Mouse (Mus musculus): ENCODE measurements around the gene Shc2. TPM values are rescaled to one million over a fixed set of nuclear protein-coding genes. Genes with fewer than 3 reads are reported as not detected.

The Shc2 gene
- total RNA-seq, 2 experiments from 2014 or later: 7.5 to 10.0 TPM

DNA sequence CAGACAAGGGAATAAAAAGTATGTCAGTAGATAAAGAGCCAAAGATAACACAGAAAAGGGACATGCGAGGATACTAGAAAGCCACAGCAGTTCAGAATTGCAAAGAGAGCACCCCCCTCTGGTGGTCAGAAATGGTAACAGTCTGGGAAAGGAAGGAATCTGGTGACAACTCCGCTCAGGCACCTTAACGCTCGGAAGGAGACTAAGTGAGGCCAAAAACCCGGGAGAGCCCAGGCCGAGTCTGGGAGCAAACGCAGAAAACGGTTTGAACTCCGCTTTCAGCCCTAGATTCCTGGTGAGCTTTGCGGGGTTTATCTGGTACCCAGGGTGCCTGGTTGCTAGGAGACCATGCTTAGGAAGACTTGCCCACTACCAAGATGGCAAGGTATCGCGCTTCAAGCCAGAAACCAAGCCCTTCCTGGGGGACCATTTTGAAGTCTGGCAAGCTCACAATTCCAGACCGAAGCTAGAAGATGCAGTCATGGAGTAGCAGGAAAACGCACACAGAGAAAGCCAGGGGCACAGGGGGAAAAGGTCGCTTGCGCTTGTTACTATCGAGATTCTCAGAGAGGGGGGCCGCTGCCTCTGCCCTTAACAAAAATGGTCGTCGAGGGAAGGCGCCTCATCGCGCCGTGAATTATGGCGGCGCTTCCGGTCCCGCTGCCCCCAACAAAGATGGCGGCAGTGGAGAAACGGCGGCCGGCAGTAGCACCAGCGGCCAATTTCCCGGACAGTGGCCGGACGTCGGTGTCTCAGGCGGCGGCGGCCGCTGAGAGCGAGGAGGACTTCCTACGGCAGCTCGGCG, 31.3 kb upstream of the Shc2 start, which contains the start of gene Tpgs1:
TSS of gene Tpgs1 (plus strand) at position 599 of the 805 bp plus-strand sequence.
- DNase-seq (ENCODE audit: low spot score): peak; percentile 93

DNA sequence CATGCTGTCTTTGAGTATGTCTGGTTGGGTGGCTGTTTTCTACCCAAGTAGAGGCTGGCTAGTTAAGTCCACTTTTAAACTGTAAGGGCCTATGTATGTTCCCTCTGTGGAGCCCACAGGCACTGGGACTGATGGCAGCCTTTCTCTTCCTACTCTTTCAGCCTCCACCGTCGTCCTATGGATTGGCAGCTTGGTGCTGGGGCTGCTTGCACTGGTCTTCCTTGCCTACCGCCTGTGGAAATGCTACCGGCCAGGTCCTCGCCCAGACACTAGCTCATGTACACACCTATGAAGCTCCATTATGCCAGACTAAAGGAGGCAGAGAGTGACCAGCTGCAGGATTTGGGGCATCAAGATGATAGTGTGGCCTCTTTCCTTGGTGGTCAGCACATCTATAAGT, 30.4 kb upstream of the Shc2 start:
- no peak for DNase-seq (ENCODE audit: low spot score)

DNA sequence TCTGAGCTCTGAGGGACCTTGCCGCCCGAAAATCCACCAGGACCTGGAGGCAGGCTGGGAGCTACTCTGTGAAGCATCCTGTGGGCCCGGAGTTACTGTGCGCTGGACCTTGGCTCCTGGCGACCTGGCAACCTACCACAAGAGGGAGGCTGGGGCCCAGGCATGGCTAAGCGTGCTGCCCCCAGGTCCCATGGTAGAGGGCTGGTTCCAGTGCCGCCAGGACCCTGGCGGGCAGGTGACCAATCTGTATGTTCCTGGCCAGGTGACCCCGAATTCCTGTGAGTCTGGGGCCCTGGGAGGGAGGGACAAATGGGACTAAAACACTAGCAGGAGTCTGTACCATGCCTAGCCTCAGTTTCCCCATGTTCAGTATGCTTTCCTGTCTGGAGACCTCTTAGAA, 28.8 kb upstream of the Shc2 start:
- DNase-seq (ENCODE audit: low spot score): no peak

DNA sequence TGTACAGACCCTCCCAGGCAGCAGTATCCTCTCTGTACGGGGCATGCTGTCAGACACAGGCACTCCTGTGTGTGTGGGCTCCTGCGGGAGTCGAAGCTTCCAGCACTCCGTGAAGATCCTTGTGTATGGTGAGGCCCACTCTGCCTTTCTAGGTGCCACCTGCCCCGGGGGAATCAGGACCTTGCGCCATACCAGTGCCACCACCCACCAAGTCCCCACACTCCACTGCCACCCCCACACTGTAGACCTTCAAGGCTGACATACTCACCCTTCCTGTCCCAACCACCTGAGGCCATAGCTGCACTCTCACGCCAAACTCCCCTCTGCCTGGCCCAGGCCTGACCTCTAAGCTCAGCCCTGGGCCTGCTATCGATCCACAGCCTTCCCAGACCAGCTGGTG, 27.3 kb upstream of the Shc2 start:
- no peak for DNase-seq (ENCODE audit: low spot score)

DNA sequence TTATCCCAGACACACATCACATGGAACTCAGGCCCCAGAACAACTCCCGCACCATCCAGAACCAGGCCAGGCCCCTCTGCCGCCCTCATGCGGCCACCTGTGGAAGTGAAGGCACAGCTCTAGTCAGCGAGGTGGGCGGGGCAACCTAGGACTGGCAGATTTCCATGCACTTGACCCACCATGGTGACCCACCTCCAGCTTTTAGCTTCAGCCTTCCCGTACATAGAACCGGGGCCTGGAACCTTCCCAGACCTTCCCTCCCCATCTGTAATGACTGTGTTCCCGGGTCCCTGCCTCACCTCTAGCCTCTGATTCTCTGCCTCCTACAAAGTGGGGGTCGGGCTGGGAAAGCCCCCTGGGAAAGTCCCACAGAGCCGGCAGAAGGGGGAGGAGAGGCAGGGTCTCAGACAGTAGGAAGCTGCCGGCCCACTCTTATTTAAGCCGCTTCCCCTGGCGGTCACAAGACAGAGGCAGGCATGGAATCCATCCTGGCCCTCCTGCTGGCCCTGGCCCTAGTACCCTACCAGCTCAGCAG, 26.5 kb upstream of the Shc2 start, which contains the start of gene Madcam1:
TSS of gene Madcam1 (plus strand) at position 429 of the 535 bp plus-strand sequence.
- peak; percentile 65 for DNase-seq (ENCODE audit: low spot score)

DNA sequence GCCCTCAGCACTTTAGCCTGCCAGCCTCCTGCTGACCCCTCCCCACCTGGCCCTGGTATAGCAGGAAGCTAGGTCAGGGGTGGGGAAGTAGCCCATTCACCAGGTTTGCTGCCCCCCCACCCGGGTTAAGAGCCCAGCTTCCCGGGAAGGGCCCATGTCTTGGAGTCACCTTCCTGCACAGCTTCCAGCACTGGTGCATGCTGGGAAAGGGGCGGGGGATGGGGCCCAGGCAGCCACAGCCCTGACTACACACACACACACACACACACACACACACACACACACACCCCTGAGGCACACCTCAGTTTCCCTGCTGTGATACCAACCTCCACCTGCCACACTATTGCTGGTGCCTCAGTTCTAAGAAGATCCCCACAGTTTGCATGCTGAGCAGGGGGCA, 24.1 kb upstream of the Shc2 start:
- DNase-seq (ENCODE audit: low spot score): no peak

DNA sequence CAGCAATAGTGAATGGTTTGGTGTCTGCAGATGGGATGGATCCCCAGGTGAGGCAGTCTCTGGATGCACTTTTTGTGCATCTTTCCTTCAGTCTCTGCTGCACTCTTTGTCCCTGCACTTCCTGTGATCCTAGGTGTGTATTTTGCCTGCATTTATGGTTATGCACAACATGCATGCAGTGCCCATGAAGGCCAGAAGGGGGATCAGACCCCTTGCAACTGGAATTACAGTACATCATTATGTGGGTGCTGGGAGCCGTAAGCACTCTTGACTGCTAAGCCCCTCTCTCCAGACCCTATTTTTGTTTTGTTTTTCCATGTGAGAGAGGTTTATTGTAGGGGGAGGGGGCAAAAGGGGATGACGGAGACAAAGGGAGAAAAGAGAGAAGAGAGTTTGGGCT, 22.6 kb upstream of the Shc2 start:
- no peak for DNase-seq (ENCODE audit: low spot score)

DNA sequence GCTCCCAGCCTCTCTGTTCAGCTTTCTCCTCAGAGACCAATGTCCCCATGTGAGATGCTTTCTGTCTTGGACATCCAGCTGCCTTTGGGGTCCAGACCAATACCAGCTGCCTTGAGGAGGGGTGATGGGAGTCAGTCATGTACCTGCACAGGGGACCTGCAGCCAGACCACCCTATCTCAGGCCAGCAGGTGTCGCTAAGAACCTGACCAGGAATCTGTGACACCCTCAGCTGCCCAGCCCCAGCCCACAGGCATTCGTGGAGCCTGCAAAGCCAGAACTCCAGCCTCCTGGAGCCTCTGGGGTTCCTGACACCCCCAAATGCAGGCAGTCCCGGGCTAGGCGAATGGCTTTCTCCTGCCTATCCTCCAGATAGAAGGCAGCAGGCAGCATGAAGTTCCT, 21.1 kb upstream of the Shc2 start:
- DNase-seq (ENCODE audit: low spot score): no peak

DNA sequence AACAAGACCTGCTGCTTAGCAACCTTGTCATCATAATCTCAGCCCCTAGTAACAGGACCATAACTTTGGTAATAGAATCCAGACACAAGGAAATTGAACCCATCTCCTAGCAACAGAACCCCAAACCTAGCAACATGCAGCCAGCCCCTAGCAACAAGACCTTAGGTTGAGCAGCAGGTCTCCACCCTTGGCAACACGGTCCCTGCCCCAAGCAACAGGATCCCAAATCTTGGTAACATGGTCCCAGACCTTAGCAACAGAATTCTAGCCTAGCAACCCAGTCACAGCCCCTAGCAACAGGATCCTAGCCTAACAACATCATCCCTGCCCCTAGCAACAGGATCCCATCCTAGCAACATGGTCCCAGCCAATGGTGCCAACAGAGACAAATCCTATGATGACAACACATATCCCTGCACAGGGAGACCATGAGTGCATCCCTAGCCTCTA, 17.3 kb upstream of the Shc2 start:
- no peak for DNase-seq (ENCODE audit: low spot score)

DNA sequence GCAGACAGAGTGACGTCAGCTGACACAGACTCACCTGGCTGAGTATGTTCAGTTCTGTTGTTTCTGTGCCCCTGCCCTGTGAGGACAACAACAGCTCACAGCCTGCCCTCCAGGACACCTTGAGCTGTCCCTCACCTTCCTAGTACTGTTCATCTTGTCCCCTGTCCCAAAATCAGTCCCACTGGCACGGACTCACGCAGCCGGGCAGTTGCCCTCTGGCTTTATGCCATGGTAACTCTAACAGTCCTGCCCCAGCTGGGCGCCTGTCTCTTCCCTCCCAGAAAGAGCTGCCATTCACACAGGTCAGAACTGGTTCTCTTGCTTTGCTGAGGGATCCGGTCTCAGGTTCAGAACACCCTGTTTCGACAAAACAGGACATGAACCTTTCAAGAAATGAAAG, 15.1 kb upstream of the Shc2 start:
- peak; percentile 79 for DNase-seq (ENCODE audit: low spot score)

DNA sequence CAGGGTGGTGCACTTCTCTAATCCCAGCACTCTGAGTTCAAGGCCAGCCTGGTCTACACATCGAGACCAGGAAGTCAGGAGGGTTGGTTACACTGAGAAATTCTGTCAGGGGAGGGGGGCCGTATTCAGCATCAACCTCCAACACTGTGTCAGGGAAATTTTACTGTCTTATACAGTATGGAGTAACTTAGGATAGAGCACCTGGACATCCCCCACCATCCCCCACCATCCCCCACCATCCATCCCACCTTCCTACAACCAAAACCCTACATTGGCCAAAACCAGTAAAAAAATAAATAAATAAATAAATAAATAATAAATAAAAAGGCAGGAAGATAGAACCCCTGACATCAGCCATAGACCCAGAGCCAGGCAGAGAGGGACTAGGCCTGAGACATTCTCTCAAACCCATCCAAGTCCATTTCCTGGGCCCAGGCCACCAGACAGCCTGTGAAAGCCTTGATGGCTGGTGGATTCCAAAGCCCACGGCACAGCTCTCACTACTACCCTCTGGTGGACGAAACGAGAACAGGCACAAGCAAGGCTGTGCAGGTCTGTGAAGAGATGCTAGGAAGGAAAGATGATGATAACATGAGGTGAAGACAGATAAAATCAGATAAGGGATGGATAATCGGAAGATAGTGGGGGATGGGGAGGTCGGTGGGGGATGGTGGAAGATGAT, 11.5 kb upstream of the Shc2 start:
- peak; percentile 83 for DNase-seq (ENCODE audit: low spot score)

DNA sequence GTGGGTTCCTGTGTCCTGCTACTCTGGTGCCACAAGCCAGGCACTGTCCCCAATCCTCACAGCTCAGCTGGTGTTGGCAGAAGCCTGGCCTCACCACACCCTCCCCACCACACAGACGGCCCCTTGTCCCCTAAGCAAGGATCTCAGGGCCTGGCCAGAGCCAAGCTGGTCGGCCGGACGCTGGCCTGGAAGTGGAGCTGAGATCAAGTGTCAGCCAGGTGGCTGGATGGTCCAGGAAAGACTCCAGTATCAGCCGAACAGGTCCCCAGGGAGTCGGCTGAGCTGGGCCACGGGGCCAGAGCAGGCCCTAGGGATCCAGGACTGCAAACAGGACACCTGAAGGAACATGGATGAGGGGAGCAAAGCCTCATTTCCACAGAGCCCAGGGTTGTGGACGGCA, 8.0 kb upstream of the Shc2 start, which contains the start of gene Odf3l2:
TSS of gene Odf3l2 (minus strand) at position 28 of the 400 bp plus-strand sequence.
- DNase-seq (ENCODE audit: low spot score): peak; percentile 88

DNA sequence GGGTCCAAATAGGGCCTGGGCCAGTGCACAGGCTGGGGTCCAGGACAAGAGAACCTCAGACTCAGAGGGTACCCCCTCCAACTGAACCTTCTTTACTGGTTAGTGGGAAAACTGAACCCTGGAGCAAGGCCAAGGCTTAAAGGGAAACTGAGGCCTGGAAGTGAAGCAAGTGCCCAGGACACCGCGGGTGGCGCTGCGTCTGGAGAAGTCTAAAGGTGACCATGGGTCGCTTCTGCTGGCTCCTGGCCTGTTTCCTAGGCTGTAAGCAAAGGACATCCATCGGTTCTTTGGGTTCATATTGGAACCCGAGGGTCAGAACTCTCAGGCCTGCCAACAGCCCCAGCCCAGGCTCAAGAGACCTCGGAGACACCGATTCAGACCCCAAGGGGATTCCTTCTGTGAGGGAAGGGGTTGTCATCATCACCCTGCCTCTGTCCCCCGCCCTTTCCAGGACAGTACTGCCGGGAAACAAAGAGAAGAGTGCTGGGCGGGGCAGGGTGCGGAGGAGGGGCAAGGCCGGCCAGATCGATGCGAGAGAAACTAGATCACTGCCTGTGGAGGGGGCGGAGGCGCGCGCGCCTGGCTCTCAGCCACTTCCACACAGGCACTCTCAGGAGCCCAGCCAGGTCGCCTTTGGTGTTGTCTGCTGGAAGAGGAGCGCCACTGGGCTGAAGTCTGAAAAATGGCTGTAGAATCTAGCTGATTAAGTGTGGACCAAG, 927 bp upstream of the Shc2 start:
- DNase-seq (ENCODE audit: low spot score): peak; percentile 67

DNA sequence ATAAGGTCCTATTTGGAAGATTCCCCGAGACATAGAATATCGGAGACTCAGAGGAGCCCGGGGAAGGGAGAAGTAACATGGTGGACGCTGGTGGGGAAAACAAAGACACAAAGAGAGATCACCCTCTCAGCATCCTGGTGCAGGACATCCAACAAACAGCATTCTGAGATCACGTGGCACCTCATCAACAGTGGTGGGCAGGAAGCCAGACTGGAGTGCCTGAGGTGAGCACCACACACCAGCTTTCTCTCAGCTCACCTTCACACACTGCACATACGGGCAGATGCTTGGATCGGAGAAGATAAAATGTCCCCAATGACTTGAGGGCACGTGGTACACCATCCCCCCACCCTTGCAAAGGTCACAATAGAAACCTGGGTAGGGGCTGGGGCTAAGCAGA, 1.4 kb downstream of the Shc2 start:
- DNase-seq (ENCODE audit: low spot score): no peak

DNA sequence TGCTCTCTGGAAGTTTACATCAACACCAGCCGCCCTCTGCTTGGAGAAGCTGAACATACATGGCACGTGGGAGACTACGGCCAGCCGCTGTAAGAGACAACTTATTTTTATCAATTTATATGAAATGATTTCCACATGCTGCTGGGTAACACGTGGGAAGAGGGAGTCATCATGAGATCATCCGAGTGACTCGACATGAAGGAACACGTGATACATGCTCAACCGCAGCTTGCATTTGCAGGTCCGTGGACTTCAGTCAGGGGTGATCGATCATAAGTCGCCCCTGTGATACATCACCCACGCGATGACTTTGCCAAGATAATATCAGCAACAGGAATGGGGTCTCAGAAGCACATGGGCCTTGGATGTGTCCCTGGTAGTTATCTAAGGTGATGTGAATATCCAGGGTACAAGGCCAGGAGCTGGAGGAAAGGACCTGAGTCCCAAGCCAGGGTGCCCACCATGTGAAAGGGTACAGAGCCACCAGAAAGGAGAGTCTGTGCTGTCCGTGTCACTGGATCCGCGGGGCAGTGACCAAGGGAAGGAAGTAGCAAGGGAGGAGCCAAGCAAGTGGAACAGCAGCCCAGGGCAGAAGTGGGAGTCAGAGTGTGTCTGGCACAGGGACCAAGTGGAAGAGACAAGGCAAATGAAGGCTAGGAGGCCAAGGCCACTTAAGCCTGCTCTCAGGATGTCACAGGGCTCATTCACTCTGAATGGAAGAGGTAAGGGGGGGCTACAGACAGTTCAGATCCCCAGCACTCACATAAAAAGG, 4.5 kb downstream of the Shc2 start:
- DNase-seq (ENCODE audit: low spot score): no peak

DNA sequence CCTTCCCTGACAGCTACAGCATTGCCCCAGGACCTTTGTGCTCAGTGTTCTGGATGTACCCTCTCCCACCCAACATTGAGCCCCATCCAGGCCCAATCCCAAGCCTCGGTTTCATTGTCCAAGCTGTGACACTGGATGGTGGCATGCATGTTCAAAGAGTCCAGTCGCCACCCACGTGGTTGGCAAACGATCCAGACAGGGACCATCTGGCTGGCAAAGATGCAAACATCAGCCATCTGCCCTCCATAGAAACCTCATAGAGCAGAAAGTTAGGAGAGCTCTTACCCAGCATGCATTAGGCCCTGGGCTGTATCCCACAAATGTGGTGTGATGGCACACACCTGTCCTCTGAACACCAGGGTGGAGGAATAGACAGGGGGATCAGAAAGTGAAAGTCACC, 6.3 kb downstream of the Shc2 start:
- no peak for DNase-seq (ENCODE audit: low spot score)

DNA sequence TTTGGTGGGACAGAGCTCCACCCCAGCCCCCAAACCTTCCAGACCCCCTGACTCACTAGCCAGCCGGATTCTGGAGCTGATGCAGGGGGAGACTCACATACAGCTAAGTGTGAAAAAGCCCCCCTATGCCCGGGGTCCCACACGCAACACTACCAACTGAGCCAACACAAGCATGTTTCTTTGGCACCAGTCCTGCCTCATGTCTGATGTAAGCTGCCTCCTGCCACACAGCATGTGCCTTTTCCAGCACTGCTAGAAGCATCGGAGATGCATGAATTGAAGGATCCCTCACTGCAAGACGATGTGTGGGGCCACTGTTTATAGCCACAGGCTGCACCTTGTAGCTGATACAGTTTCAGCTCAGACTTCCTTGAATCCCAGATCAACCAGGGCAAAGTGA, 9.3 kb downstream of the Shc2 start:
- DNase-seq (ENCODE audit: low spot score): no peak

DNA sequence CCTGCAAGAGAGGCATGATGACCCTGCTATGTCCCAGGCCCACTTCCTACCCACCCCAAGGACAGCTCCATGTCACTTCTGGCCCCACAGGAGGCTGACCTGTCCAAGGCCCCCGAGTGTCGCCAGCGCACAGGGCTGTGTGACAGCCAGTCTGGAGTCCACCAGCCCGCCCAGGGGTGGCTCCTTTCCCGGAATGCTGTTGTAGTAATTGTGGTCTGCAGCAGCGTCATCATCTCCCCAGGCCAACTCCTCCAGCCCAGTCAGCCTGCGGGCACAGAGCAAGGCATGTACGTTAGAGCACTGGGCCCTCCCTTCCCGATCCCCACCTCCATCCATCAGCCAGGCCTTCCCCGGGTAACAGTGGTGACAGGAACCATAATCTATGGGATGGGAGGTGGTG, 11.6 kb downstream of the Shc2 start:
- DNase-seq (ENCODE audit: low spot score): no peak

DNA sequence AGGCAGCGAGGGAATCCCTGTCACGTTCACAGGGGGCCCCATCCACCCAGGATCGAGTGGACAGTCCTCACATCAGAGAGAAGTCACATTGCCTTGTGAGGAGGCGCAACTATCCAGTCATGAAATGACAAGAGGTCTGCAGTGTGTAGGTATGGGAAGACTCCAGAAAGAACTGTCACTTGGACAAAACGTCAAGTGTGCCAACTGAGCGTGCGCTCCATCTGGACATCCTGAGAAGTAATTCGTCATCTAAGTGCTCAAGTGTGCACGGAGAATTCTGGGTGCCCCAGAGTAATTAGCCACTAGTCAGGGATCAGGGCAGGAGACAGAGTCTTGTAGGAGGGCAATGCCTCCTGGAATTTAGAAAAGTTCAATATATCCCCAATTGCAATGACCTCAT, 12.3 kb downstream of the Shc2 start:
- no peak for DNase-seq (ENCODE audit: low spot score)

DNA sequence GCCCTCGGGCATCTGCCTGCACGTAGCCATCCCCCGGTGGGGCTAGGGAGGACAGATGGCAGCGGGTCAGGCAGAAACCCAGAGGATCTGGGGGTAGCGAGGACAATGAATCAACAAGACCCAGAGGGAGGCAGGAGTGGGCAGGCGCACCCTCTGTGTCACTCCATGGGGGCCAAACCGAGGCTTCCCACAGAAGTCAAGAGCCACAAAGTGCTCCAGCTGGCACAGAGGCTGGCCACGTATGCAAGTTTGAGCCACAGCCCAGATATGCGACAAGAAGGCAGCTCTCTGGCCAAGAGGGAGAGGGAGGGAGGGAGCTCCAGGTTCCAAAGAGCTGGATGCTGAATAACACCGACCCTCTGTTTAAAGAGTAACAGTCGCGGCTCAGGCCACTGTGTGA, 13.8 kb downstream of the Shc2 start:
- DNase-seq (ENCODE audit: low spot score): peak; percentile 40

DNA sequence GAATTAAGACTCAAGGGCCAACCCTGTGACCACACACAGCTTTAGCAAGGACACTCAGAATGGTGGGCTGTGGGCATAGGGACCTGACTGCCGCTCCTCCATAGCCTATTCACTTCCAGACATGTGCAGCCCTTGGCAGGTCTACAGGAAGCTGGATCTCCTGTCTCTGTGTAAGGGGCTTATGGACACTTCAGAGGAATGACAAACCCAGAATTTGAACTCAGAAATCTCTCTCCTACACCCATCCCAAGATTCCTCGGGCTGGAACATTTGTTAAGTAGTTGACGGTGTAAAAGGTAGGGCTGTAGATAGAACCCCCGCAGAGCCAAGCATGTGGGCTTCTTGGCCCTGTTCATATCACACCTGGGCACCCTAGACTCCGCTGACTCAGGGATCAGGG, 21.3 kb downstream of the Shc2 start:
- no peak for DNase-seq (ENCODE audit: low spot score)

Measured in gastrocnemius, adult 18-20 months (tissue).